In genomic region chr3:133545304-133545666, GRCm38 (mm10) we compare ENCODE assay signal across 8 mouse cellular contexts. TPM values are rescaled to one million over a fixed set of nuclear protein-coding genes. Genes with fewer than 3 reads are reported as not detected.
A peak's percentile ranks its signal among the peaks of the same experiment; 100 is the strongest.
DNase-seq lines count a peak whose midpoint lies in the region; ATAC-seq and TF ChIP-seq lines count a peak whose summit lies in the region.

No protein-coding gene starts in this region.

- H3K4me1 ChIP-seq in megakaryocyte, embryonic 14.5 days: peaks cover 38% of the 10 kb centered on the region
- H3K4me1 ChIP-seq in forebrain, embryonic 12.5 days: peaks cover 9% of the 10 kb centered on the region
- peaks cover 3% of the 10 kb centered on the region for H3K4me1 ChIP-seq in limb, embryonic 12.5 days (replicated peaks)
- no peaks in the 10 kb centered on the region for H3K4me1 ChIP-seq in olfactory bulb, adult 2 months (ENCODE audit: control insufficient read depth, insufficient read depth, low read length)

- DNase-seq in adrenal gland, adult 18-20 months (ENCODE audit: low spot score in 2 of 2): no peak
- no peak for DNase-seq in layer of hippocampus, adult 8-10 months (ENCODE audit: low spot score in 2 of 2)
- DNase-seq in spleen, adult 18-20 months: no peak

- H3K9me3 ChIP-seq in megakaryocyte, embryonic 14.5 days: no peaks in the 10 kb centered on the region
- H3K9me3 ChIP-seq in forebrain, embryonic 12.5 days: no peaks in the 10 kb centered on the region
- no peaks in the 10 kb centered on the region for H3K9me3 ChIP-seq in limb, embryonic 12.5 days

- no peak for ATAC-seq in megakaryocyte, adult 5-6 weeks (ENCODE audit: poor library complexity, severe bottlenecking)
- no peak for ATAC-seq in forebrain, embryonic 12.5 days (ENCODE audit: low FRiP score)
- no peak for ATAC-seq in limb, embryonic 12.5 days (ENCODE audit: insufficient number of reproducible peaks, insufficient read depth, low FRiP score, low TSS enrichment, low read depth)

- H3K27me3 ChIP-seq in megakaryocyte, embryonic 14.5 days (replicated peaks): no peaks in the 10 kb centered on the region
- H3K27me3 ChIP-seq in forebrain, embryonic 12.5 days: peaks cover 5% of the 10 kb centered on the region; the same call in 1 of the 2 replicates
- H3K27me3 ChIP-seq in limb, embryonic 12.5 days: no peaks in the 10 kb centered on the region

- no peak overlapping the region for H3K27ac ChIP-seq in forebrain, embryonic 12.5 days
- peak overlapping the region; percentile 93 for H3K27ac ChIP-seq in limb, embryonic 12.5 days
- peak overlapping the region; percentile 92; the same call in 1 of the 2 replicates for H3K27ac ChIP-seq in olfactory bulb, adult 2 months (ENCODE audit: insufficient read depth, low read depth, low read length)

- 9% methylated on average over 6 of the region's 6 CpGs for WGBS in forebrain, embryonic 12.5 days
- WGBS in limb, embryonic 12.5 days: 15% methylated on average over 6 of the region's 6 CpGs
- 22% methylated on average over 6 of the region's 6 CpGs for WGBS in olfactory bulb, adult 2 months

- TF ChIP-seq POLR2A in olfactory bulb, adult 2 months (IDR thresholded peaks at IDR 0.05; ENCODE audit: insufficient read depth, low read depth, low read length): no peak

- H3K4me2 ChIP-seq in forebrain, embryonic 12.5 days: peak overlapping the region; percentile 78
- H3K4me2 ChIP-seq in limb, embryonic 12.5 days: peak overlapping the region; percentile 78

- H3K9ac ChIP-seq in forebrain, embryonic 12.5 days: no peak overlapping the region
- peak overlapping the region; percentile 89; the same call in 1 of the 2 replicates for H3K9ac ChIP-seq in limb, embryonic 12.5 days (replicated peaks)

- H3K36me3 ChIP-seq in megakaryocyte, embryonic 14.5 days (replicated peaks; ENCODE audit: low read length): no peaks in the 10 kb centered on the region
- H3K36me3 ChIP-seq in forebrain, embryonic 12.5 days (replicated peaks): no peaks in the 10 kb centered on the region
- no peaks in the 10 kb centered on the region for H3K36me3 ChIP-seq in limb, embryonic 12.5 days

- no peak for TF ChIP-seq CTCF in olfactory bulb, adult 2 months (IDR thresholded peaks at IDR 0.05; ENCODE audit: insufficient read depth, low read depth, low read length)

- peak overlapping the region; percentile 98 for H3K4me3 ChIP-seq in megakaryocyte, embryonic 14.5 days (replicated peaks)
- peak overlapping the region; percentile 74 for H3K4me3 ChIP-seq in forebrain, embryonic 12.5 days (replicated peaks)
- peak overlapping the region; percentile 77 for H3K4me3 ChIP-seq in limb, embryonic 12.5 days (replicated peaks)
- H3K4me3 ChIP-seq in olfactory bulb, adult 2 months (ENCODE audit: insufficient read depth, low read depth, low read length): peak overlapping the region; percentile 60

RNA-seq across cellular contexts. Expression of gene Tet2, which starts 0.3 kb away (rescaled TPM):
- polyA plus RNA-seq in megakaryocyte, embryonic 14.5 days (2012; ENCODE audit: insufficient read depth, low replicate concordance): 1.8 TPM in 1 of 2 replicates, not detected in the other
- 62.8 and 68.7 TPM in 2 replicates for total RNA-seq in megakaryocyte, adult 5-6 weeks (2015)
- total RNA-seq in megakaryocyte, adult 5-6 weeks (2017): 68.7 and 85.7 TPM in 2 replicates
- 23.7 and 25.1 TPM in 2 replicates for polyA plus RNA-seq in forebrain, embryonic 12.5 days (2016; fragmentation: Nextera tagmentation; extraction: Ambion mirVana)
- polyA plus RNA-seq in limb, embryonic 12.5 days (2016; fragmentation: Nextera tagmentation; extraction: Ambion mirVana): 16.0 and 17.2 TPM in 2 replicates
- not detected in 2 replicates for polyA plus RNA-seq in olfactory bulb, adult 2 months (2012; ENCODE audit: insufficient read depth, insufficient read length, low replicate concordance, missing spikeins)
- 10 to 100 TPM; 31.7 to 36.2 TPM for total RNA-seq in adrenal gland, adult 18-20 months (2021)
- total RNA-seq in layer of hippocampus, adult 8-10 months (2022): 10 to 100 TPM; 44.9 to 50.5 (median 48.3) TPM
